Mouse (Mus musculus) layer of hippocampus, adult 8-10 months (tissue): ENCODE data around the gene Specc1. TPM values are rescaled to one million over a fixed set of nuclear protein-coding genes. Genes with fewer than 3 reads are reported as not detected.

Experiments
- DNase-seq, 2 experiments: peaks; one replicate each; pipeline ENCODE4 v3.0.0; 2022; ENCODE audit warnings: low spot score in 2 of 2
- total RNA-seq, 4 experiments: library from RNA; stranded (reverse); gene quantifications; 2 replicates each; pipeline ENCODE4 v1.2.4; 2022

Gene Specc1
- total RNA-seq, 4 experiments from 2014 or later, result 72.3 to 103 (median 91.0) TPM

DNA sequence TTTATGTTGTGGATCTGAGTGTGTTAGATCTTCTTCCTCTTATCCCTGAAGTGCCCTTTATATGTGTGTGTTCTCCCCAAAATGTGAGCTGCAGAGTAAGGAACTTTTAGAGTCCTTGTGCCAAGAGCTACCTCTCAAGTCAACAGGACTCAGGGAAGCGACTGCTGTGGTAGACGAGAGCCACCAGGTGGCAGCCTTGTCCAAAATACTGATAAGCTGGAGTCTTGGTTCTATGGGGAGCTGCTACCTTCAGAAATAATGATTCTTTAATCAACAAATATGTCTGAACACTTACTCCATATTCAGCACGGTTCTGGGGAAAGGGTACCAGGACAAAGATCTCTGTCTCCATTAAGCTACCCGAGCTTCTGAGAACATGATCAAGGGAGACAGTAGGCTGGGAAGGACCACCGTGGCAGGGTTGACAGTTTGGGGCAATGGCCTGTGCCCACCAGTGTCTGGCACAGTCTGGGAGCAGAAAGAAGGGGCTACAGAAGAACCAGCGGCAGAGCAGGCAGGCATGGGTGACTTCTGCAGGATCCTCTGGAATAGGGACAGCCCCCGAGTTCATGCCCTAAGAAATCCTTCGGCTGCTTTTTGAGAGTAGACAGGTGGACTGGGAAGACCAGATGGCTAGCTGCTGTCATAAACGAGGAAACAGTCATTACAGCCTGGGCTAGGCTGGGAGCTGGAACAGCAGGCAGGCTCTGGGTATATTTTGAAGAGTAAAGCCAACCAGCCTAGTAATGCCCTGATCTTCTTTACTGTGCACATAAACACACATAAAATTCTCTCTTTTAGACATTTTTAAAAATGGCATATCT lies 91.5 kb downstream of the Specc1 start:
- DNase-seq, result peak; percentile 51 to 71

DNA sequence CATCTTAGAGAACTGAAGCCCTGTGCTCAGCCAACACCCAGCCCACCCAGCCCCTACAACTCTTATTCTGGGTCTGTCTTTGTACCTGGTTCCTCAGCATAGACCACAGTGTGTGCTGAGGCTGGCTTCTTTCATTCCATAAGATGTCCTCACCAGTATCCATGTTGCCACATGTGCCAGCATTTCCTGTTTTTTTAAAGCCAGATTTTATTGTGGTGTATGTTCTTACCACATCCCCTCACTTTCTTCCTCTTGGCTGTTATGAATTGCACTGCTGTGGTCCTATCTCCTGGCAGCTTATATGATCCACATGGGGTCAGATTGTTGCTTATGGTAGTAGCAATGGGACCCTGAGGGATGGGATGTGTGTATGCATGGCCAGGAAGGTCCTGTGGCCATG lies 92.6 kb downstream of the Specc1 start:
- DNase-seq, result no peak

DNA sequence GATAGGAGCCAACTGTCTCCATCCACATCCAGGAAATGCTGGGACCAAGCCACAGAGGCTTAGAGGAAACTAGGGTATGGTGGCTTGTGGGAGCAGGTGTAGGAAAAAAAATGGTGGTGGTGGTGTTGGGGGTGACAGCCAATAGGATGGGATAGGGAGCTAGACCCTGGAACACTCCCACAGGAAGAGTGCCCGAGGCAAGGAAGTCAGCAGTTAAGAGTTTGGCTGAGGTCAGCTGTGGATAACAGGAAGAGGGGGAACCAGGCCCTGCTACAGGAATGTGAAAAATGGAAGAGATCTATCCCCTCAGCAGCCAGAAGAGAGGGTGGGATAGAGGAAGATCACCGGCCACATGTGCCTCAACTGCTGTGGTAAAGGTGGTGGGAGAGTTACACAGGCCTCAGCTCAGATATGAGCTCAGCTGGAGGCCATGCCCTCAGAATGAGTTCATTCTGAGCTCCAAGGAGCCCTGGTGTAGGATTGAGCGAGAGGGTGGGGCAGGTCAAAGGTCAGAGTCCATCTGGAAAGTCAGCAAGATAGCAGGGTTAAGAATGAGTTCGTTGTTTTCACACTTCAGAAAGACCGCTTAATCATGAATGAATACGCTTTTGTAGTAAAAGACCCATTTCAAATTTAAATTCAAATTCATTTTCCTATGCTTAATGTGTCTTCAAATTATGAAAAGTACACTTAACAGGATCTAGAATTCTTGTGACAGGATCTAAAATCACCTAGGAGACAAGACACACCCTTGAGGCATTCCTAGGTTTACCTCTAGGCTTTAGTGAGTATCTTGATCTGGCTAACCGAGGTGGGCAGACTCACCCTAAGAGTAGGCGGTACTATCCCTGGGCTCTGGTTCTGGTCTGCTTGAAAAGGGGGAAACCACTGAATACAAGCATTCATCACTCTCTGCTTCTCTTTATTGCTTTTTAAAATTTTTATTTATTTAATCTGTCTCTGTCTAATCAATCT lies 94.1 kb downstream of the Specc1 start:
- no peak for DNase-seq

DNA sequence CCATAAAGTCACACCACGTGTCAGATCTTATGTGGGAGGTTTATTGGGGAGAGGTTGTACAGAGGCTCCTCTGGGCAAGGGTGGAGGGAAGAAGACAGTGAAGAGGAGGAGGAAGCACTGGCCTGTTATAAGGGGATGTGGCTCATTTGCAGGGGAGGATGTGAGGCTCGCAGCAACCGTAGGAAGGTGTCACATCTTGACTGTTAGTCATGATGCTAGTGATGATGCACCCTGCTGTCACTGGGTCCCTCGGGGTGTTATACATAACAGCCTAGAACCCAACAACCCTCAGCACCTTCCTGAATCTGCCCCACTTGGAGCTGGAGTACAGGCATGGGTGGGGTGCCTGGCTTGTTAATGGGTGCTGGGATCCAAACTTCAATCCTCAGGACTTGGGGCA lies 94.9 kb downstream of the Specc1 start:
- no peak for DNase-seq

DNA sequence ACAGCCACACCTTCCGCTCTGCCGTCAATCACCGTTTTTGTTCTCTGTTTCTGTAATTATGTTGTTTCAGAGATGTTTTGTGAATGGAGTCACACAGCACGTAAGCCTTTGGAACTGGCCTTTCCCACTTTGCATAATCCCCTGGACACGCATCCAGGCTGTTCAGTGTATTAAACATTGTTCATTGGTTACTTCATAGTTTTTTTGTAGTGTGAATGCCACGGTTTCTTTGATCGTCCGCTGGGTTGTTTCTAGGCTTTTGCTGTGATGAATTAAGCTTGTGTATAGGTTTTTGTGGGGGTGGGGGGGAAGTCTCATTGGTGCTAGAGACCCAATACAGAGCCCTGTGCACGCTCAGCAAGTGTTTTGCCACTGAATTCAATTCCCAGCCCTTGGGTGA lies 97.4 kb downstream of the Specc1 start:
- DNase-seq, result no peak

DNA sequence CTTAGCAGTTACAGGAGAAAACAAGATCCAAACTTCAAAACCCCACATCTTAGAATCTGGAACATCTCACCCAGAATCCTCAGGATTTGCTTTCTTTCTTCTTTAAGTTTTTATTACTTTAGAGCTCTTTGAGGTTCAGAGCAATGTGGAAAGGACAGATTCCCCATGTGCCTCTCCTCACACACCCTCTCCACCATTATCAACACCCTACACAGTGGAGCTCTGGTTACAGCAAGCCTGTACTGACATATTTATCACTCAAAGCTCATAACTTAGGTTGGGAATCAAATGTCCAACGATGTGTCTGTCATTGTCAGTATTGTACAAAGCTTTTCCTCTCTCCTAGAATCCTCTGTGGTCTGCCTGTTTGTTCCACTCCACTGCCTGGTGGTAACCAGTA lies 108.0 kb downstream of the Specc1 start:
- DNase-seq, result no peak

DNA sequence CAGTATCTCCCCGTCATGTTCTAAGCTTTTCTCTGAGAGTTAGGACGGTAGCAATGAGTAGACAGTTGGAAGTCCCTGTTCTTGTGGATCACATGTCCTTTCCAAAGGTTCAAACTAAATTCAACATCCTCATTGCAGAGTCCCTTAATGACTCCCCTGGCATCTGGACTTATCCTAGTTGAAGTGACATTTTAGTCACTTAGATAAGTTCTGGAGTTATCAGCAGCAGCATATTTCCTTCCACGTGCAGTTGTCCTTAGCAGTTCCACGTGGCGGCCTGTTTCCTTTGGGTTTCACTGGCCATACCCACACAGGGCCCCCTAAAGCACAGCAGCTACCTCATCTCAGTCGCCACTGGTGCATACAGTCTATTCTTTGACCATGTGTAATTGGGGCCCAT lies 109.1 kb downstream of the Specc1 start:
- DNase-seq, result no peak

DNA sequence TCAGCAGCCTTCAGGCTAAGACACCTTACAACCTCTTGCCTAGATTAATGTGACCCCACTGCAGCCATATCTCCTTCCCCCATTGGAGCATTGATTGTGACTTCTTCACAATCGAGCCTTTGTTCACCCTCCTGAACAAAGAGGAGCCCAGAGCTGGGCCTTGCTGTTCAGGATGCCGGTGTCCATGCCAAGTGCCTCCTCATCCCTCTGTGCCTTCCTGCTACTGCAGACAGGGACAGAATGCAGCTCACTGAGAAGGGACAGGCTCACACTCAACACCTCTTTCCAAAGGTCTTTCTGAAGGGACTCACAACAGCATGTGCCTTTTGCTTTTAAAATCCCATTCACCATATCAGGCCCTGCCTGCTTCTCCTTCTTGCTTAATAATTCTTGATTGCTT lies 113.0 kb downstream of the Specc1 start:
- peak; percentile 38 to 43 for DNase-seq

DNA sequence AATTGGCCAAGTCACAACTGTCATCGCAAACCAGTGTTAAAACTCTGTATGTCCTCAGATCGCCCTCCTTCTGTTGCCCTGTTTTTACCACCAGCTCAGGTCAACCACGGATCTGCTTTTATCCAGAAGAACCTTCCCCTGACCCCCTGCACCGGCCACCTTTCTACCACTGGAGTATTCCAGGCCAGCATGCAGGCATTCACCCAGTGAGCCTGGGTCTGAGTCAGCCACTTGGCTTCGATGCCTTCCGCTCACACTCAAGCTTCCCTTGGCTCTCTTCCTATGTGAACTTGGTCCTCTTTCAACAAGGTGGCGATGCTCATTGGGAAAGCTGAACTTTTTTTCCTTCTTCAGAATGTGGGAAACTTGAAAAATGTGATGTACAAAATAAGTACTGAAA lies 113.6 kb downstream of the Specc1 start:
- no peak for DNase-seq

DNA sequence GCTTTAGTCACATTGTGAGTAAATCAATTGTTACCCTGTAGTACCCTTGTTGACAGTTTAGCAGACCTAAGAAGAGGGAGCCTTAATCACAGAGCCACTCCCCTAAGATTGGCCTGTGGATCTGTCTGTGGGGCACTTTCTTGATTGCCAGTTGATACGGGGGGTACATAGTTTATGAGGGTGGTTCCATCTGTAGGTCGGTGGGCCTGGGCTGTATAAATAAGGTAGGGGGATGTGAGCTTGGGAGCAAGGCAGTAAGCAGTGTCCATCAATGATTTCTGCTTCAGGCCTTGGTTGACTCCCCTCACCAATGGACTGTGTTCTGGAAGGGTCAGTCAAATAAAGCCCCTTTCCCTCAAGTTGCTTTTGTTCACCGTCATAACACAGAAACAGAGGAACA lies 115.8 kb downstream of the Specc1 start:
- no peak for DNase-seq

DNA sequence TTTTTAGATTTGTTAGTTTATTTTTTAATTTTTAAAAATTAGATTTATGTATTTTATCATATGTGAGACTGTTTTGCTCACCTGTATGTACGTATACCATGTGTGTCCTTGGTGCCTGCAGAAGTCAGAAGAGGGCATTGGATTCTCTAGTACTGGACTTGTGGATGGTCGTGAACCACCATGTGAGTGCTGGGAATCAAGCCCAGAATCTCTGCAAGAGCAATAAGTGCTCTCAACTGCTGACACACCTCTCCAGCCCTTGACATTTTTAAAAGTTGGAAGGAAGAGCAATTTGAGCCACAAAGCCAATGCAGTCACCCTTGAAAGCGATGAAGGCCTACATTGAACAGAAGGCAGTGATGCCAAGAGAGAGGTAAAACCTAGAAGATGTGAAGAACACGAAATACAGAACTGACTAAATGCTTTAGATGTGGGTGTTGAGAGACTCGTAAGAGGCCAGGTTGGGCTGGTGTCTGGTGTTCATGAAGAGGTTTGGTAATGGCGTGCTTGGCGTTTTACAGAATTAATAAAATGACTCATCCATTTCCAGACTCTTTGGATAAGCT lies 117.1 kb downstream of the Specc1 start:
- no peak for DNase-seq

DNA sequence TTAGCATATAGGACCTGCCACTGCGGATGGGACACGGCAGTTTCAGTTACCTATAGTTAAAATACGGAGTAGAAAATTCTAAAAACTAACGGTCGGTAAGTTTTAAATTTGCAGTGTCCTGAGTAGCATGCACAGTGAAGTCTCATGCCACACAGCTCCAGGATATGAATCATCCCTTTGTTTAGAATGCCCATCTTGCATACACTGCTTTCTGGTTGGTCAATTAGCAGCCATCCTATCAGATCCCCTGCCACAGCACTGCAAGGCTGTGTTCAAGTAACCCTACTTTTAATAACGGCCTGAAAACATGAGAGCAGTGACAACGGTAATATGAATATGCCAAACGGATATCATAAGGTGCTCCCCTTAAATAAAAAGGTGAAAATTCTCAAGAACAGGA lies 118.0 kb downstream of the Specc1 start:
- no peak for DNase-seq

DNA sequence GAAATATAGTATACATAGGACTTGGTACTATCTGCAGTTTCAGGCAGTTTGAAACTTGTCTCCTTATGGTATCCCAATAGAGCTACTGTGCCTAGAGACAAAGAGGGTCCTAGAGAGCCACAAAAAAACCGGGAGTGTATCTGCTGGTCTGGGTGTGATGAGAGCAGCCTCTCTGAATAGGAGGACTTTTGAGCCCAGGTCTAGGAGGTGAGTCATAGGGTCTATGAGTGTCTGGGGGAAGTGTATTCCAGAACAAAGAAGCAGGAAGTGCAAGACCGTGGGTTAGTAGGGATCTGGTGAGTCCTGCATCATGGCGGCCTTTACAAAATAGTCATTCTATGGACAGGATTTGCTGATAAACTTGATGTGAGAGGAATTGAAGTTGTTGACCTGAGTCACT lies 118.5 kb downstream of the Specc1 start:
- no peak for DNase-seq

DNA sequence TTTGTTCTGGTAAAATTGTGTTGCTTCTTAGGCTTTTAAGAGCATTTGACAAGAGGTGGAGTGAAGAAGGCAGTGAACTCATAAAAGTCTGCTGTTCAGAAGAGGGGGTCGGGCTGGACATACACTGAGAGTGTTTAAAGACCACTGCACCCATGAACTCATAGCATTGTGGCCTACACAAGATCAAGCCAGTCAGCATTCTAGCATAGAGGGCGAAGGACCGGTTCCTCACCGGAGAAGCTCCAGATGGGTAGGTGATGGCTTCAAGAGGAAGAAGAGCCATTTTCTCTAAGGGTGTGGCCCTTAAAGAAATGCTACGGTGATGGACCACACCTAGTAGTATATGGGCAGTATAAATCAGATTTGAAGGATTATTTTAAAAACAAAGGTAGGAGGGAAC lies 119.0 kb downstream of the Specc1 start:
- DNase-seq, result no peak

DNA sequence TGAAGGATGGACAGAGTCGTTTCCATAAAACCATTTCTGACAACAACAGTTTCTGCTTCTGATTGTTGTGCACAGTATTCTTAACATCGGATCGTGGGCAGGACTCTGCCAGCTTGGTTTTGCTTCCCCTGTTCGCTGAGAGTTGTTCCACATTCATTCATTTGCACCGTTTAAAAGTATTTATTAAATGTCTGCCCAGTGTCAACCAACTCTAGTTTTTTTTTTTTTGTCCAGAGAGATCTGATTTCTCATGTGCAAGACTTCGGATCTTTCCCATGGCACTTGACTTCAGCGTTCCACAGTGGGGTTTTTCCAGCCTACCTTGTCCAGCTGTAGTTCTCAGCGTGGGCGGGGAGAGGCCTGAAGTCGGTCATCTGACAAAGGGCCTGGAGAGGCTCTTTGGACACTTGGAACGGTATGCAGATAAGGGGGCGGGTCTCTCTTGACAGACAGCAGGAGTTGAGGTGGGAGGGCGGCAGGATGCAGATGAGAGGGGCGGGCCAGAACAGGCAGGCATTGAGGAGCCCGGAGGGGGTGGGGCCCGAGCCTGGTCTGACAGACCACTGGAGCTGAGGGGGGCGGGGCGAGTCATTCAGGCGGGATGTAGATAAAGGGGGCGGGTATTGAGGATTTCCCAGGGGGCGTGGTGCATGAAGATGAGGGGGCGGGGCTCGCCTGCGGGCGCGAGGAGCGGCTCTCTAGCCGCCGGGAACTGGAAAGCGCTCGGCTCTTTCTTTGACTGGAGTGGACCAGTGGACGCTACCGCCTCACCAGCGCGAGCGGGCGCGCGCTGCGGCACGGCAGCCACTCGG lies 120.0 kb downstream of the Specc1 start:
- peak; percentile 93 to 97 for DNase-seq

DNA sequence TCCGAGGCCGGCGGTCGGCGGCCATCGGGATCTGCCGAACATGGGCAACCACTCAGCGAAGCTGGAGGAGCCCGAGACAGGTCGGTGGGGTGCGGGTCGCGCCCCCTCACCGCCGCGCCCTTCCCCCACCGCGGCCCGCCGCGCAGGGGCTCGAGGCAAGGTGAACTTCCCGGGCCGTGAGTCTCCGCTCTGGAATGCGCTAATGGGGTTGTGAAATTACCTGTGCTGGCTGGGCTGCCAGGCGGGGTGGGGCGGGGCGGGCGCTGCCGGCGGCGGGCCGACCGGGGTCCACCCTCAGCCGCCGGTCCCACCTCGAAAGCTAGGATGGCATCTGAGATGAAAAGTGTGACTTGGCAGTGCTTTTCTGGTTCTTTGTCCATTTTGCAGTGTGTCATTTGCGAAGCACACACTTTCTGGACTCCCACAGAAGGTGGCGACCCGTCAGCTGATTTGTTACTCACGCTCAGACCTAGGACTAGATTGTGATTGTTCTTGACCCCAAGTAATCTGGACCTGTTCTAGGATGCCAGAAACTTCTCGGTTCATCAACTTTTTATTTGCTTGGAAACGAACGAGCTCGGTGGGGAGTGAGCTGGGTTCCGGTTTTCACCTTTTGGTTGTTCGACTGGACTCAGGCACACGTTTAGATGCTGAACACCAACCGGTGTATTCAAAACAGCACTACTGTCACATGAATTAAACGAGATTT lies 120.7 kb downstream of the Specc1 start:
- no peak for DNase-seq

DNA sequence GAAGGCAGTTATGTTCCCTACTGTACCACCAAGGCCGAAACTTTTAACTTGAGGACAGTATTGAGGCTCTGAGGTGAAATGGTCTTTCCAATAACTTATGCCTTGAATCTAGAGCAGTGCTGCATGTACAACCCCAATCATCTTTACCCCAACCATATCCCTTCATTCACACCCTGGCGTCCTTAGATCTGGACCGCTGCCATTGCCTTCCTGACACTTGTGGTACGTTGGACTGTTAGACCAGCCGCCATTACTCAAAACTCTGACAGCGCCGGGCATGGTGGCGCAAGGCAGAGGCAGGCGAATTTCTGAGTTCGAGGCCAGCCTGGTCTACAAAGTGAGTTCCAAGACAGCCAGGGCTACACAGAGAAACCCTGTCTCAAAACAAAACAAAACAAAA lies 121.8 kb downstream of the Specc1 start:
- no peak for DNase-seq

DNA sequence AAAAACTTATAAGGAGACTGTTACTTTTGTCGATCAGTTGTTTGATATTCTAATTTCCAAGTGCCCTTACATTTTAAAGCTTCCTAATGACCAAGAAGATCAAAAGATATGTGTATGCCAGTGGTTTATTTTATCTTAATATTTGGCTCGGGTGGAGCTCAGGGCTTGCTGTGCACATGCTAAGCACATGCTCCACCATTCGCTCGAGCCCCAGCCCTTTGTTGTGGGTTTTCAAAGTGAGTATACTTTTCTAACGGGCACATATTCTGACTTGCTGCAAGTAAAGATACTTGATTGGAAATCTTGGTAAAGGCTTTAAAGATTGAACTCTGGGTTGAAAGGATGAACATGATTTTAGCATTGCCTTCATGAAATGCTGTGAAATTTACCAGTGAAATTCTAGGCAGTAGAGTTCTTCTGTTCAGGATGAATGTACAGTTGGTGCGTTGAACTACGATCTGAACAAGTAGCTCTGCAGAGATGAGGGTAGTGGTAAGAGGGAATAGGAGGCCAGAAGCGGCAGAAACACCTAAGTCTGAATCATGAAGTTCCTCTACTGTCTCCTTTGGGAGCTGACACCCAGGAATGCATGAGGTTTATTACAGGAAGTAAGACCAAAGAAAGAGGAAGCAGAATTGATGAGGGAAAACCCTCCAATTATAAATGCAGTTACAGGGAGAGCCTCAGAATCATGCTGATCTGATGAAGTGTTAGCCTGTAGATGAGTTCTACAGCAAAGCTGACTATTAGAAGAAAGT lies 122.7 kb downstream of the Specc1 start:
- DNase-seq, result no peak

DNA sequence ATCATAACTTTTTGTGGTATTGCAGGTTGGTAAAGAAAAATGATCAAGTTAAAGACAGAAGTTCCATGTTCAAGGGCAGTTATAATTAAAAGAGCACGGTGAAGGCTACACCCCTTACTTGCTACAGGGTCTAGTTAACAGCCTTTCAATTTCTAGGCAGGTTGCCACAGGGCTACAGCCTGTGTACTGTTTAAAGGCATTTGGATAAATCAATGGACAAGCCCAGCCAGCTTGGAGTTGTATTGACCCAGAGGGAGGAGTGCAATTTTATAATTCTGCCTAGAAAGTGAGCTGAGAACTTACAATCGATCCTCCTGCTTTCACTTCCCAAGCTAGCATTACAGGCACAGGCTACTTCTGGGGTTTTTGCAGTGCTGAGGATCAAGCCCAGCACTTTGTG lies 123.9 kb downstream of the Specc1 start:
- DNase-seq, result no peak

DNA sequence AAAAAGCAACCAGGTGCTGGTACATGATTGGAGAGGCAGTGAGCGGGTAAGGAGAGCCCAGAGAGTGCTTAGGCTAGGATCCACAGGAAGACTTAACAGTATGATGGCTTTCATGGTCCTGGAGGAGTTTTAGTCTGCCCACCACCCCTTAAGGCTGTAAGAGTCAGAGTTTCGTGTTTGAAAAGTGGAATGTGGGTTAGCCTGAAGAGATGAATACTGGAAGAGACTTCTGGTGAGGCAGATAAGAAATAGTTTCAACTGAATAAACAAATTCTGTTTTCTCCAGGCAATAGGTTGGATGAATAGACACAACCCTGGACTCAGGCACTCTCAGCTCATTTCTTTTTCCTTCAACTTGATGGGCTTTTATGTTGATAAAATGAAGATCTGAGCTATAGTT lies 130.1 kb downstream of the Specc1 start:
- no peak for DNase-seq
